9 mouse cellular contexts compared by ENCODE assay signal in genomic region chr2:26208126-26208789, GRCm38 (mm10). TPM values are rescaled to one million over a fixed set of nuclear protein-coding genes. Genes with fewer than 3 reads are reported as not detected.
DNase-seq lines count a peak whose midpoint lies in the region; TF ChIP-seq lines count a peak whose summit lies in the region.
"Had no signal": no experiment of that assay in that cellular context is flagged by ENCODE, and none has a peak within 500 bp of the region (broad histone marks: within the 10 kb centered on the region; RNA-seq: fewer than 3 reads in every experiment).

Gene Lhx3 (minus strand): TSS chr2:26208289.

- H3K27ac ChIP-seq in heart, embryonic 10.5 days: no peak within 1 kb of the TSS
- no peak within 1 kb of the TSS for H3K27ac ChIP-seq in kidney, adult 2 months (ENCODE audit: insufficient read depth, low read depth, low read length)
- H3K27ac ChIP-seq in liver, adult 2 months (replicated peaks; ENCODE audit: insufficient read depth, low read depth, low read length): no peak within 1 kb of the TSS
- no peak within 1 kb of the TSS for H3K27ac ChIP-seq in thymus, adult 2 months (ENCODE audit: control insufficient read depth, insufficient read depth, low read length)
- H3K27ac ChIP-seq: macrophage had no signal

- peaks cover 39% of the 10 kb centered on the region for H3K36me3 ChIP-seq in heart, embryonic 10.5 days
- no peaks in the 10 kb centered on the region for H3K36me3 ChIP-seq in kidney, adult 2 months (ENCODE audit: control insufficient read depth, insufficient read depth, low read length)
- H3K36me3 ChIP-seq in liver, adult 2 months (ENCODE audit: control insufficient read depth, insufficient read depth, low read length): no peaks in the 10 kb centered on the region
- H3K36me3 ChIP-seq in thymus, adult 2 months (ENCODE audit: control insufficient read depth, insufficient read depth, low read length): peaks cover 23% of the 10 kb centered on the region

- no peak within 1 kb of the TSS for H3K4me3 ChIP-seq in heart, embryonic 10.5 days
- H3K4me3 ChIP-seq in kidney, adult 2 months (ENCODE audit: insufficient read depth, low read depth, low read length): no peak within 1 kb of the TSS
- H3K4me3 ChIP-seq in liver, adult 2 months (ENCODE audit: insufficient read depth, low read depth, low read length): no peak within 1 kb of the TSS
- H3K4me3 ChIP-seq in thymus, adult 2 months (ENCODE audit: control insufficient read depth, insufficient read depth, low read length): no peak within 1 kb of the TSS

- peaks cover 18% of the 10 kb centered on the region for H3K4me1 ChIP-seq in heart, embryonic 10.5 days
- H3K4me1 ChIP-seq in kidney, adult 2 months (ENCODE audit: control insufficient read depth, insufficient read depth, low read length): no peaks in the 10 kb centered on the region; the same call in 1 of the 2 replicates
- H3K4me1 ChIP-seq in liver, adult 2 months (ENCODE audit: control insufficient read depth, insufficient read depth, low read length): no peaks in the 10 kb centered on the region
- H3K4me1 ChIP-seq in thymus, adult 2 months (replicated peaks; ENCODE audit: control insufficient read depth, insufficient read depth, low read length): no peaks in the 10 kb centered on the region

- TF ChIP-seq POLR2A in kidney, adult 2 months (IDR thresholded peaks at IDR 0.05; ENCODE audit: low read depth, low read length): no peak
- TF ChIP-seq POLR2A in liver, adult 2 months (IDR thresholded peaks at IDR 0.05; ENCODE audit: extremely low read depth, insufficient read depth, low read length): no peak
- TF ChIP-seq POLR2A in thymus, adult 2 months (IDR thresholded peaks at IDR 0.05; ENCODE audit: control insufficient read depth, extremely low read depth, insufficient read depth, low read length, poor library complexity): no peak

- no peak for TF ChIP-seq CTCF in kidney, adult 2 months (conservative IDR thresholded peaks at IDR 0.05; ENCODE audit: insufficient read depth, insufficient read length, low read depth, low read length)
- no peak for TF ChIP-seq CTCF in liver, adult 2 months (IDR thresholded peaks at IDR 0.05; ENCODE audit: low read depth, low read length)
- TF ChIP-seq CTCF in thymus, adult 2 months (IDR thresholded peaks at IDR 0.05; ENCODE audit: borderline replicate concordance, control insufficient read depth, extremely low read depth, insufficient read depth, low read length, poor library complexity): no peak

- 6% methylated on average over 19 of the region's 19 CpGs for WGBS in heart, embryonic 10.5 days
- 5% methylated on average over 19 of the region's 19 CpGs for WGBS in kidney, adult 2 months
- 8% methylated on average over 19 of the region's 19 CpGs for WGBS in liver, adult 2 months
- 20% methylated on average over 19 of the region's 19 CpGs for WGBS in thymus, adult 2 months

- H3K27me3 ChIP-seq in heart, embryonic 10.5 days (ENCODE audit: insufficient read depth, poor library complexity, severe bottlenecking): peaks cover 61% of the 10 kb centered on the region
- peaks cover 1% of the 10 kb centered on the region; the same call in 1 of the 2 replicates for H3K27me3 ChIP-seq in kidney, adult 2 months (replicated peaks; ENCODE audit: control insufficient read depth, insufficient read depth, low read length)
- H3K27me3 ChIP-seq in liver, adult 2 months (ENCODE audit: control insufficient read depth, insufficient read depth, low read length): peaks cover 18% of the 10 kb centered on the region
- H3K27me3 ChIP-seq in thymus, adult 2 months (ENCODE audit: control insufficient read depth, insufficient read depth, low read length): peaks cover 10% of the 10 kb centered on the region; the same call in 1 of the 2 replicates

- peak; percentile 39 to 60 for DNase-seq in cerebellum, postnatal 25 days
- no peak for DNase-seq in cerebellum, adult 9-10 months
- peak; percentile 95 for DNase-seq in embryo, embryonic 11 days
- peak; percentile 95 for DNase-seq in heart, embryonic 10.5 days (ENCODE audit: low spot score)
- DNase-seq in kidney, adult 2 months: peak; percentile 90
- DNase-seq in liver, adult 2 months (ENCODE audit: extremely low read depth, low read depth, low spot score): peak; percentile 34
- DNase-seq in naive thymus-derived CD4-positive, alpha-beta T cell, adult 2 months (ENCODE audit: low read depth): peak; percentile 24
- DNase-seq in thymus, adult 2 months: peak; percentile 64

- no peaks in the 10 kb centered on the region for H3K79me2 ChIP-seq in liver, adult 2 months (ENCODE audit: control insufficient read depth, insufficient read depth, low read length)

- no peaks in the 10 kb centered on the region for H3K9me3 ChIP-seq in heart, embryonic 10.5 days

- no peak within 1 kb of the TSS for H3K9ac ChIP-seq in liver, adult 2 months (ENCODE audit: low read depth, low read length)

RNA-seq across cellular contexts. Expression of gene Lhx3, which starts in this region (rescaled TPM):
- 0.09 and 0.48 TPM in 2 replicates for polyA plus RNA-seq in heart, embryonic 10.5 days (2016; fragmentation: Nextera tagmentation; extraction: Ambion mirVana)
- polyA plus RNA-seq in kidney, adult 2 months (2012; rRNA removed): not detected in 2 replicates
- not detected in 2 replicates for total RNA-seq in liver, adult 2 months (2014; rRNA removed)
- polyA plus RNA-seq in liver, adult 2 months (2012; rRNA removed): not detected in 2 replicates
- polyA plus RNA-seq in thymus, adult 2 months (2012; rRNA removed): 0.19 and 0.47 TPM in 2 replicates
- polyA plus RNA-seq: macrophage had no signal

Comparison
In these comparisons a context has a peak if more than half of its experiments do, and no peak if none do; other contexts are left out.
1. Peak in DNase-seq in heart, embryonic 10.5 days; RNA of the gene not detected or under 1 TPM.
2. Peak in DNase-seq in kidney, adult 2 months; RNA of the gene not detected or under 1 TPM.
3. Peak in DNase-seq in liver, adult 2 months; RNA of the gene not detected or under 1 TPM.
4. Peak in DNase-seq in thymus, adult 2 months; RNA of the gene not detected or under 1 TPM.